Mouse (Mus musculus) embryonic facial prominence, embryonic 13.5 days (tissue): ENCODE measurements around the gene Snx8. TPM values are rescaled to one million over a fixed set of nuclear protein-coding genes. Genes with fewer than 3 reads are reported as not detected.
"Not testable (repeated sequence)": the region's sequence is repeated elsewhere in the genome, so short reads cannot be mapped to it uniquely, and the experiment has no call there.

Experiments used
- ATAC-seq: fragments of 200-750 bp; cut with Nextera tagmentation; 2 replicates; pipeline ENCODE4 v1.8.0; 2017; ENCODE audit warnings: low read depth; ENCODE audit not compliant: insufficient number of reproducible peaks, insufficient read depth, low FRiP score, low TSS enrichment
- H3K27ac ChIP-seq: fragments of 300-500 bp; sonication (generic); 2 replicates; pipeline ENCODE4 v1.5.1; 2015; ENCODE audit warnings: moderate library complexity, mild to moderate bottlenecking, inconsistent platforms
- H3K27me3 ChIP-seq: fragments of 300-500 bp; sonication (generic); 2 replicates; pipeline ENCODE4 v1.6.1; 2015; ENCODE audit warnings: mild to moderate bottlenecking, inconsistent platforms
- H3K36me3 ChIP-seq: fragments of 300-500 bp; sonication (generic); 2 replicates; pipeline ENCODE4 v1.6.1; 2015; ENCODE audit warnings: mild to moderate bottlenecking, inconsistent platforms
- H3K4me1 ChIP-seq: fragments of 300-500 bp; sonication (generic); 2 replicates; pipeline ENCODE4 v1.6.1; 2015; ENCODE audit warnings: inconsistent platforms
- H3K4me2 ChIP-seq: fragments of 300-500 bp; sonication (generic); 2 replicates; pipeline ENCODE4 v1.6.1; 2015; ENCODE audit warnings: moderate library complexity, mild to moderate bottlenecking, inconsistent platforms
- H3K4me3 ChIP-seq: fragments of 300-500 bp; sonication (generic); 2 replicates; pipeline ENCODE4 v1.5.1; 2015; ENCODE audit warnings: mild to moderate bottlenecking, inconsistent platforms
- H3K9ac ChIP-seq: fragments of 300-500 bp; sonication (generic); 2 replicates; pipeline ENCODE4 v1.6.1; 2015; ENCODE audit warnings: mild to moderate bottlenecking, inconsistent platforms
- H3K9me3 ChIP-seq: fragments of 300-500 bp; sonication (generic); 2 replicates; pipeline ENCODE4 v1.6.1; 2016; ENCODE audit warnings: inconsistent platforms
- WGBS: fragments of 180-500 bp; shearing (Covaris S2); methylation state at CpG from one replicate; pipeline ENCODE4 v1.1.7; 2015; ENCODE audit warnings: mixed read lengths; 5-methylcytosine and 5-hydroxymethylcytosine counted together
- polyA plus RNA-seq: library from polyadenylated mRNA; unstranded; fragments of >200 nt; fragmentation: Nextera tagmentation; extraction: Ambion mirVana; gene quantifications from 2 replicates; pipeline ENCODE4 v1.2.1, GENCODE M21; 2015

The Snx8 gene
- polyA plus RNA-seq, 1 experiment from 2014 or later, result 19.7 TPM

DNA sequence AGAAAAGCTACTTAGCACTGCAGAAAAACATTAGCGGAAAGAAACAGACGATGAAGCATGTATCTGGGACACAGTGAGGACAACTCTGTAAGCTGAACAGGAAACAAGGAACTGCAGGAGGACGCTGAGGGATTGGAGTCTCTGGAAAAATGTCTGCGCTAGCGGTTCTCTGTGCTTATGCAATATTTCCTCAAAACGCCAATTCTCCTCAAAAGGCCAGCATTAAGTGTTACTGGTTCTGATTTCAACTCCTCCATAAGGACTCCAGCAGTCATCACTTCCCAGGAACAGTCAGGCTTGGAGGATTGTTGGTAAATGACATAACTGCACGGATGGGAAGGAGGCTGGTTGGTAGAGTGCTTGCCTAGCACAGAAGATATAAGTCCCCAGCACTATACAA, 7.9 kb downstream of the Snx8 start:
- H3K27ac ChIP-seq, result no peak overlapping the region
- no peak overlapping the region for H3K4me2 ChIP-seq
- no peak for ATAC-seq
- H3K36me3 ChIP-seq, result no peaks in the 10 kb centered on the region
- WGBS, result 87% methylated on average over 7 of the region's 7 CpGs
- H3K4me1 ChIP-seq, result peaks cover 29% of the 10 kb centered on the region
- no peaks in the 10 kb centered on the region for H3K27me3 ChIP-seq
- no peak overlapping the region for H3K4me3 ChIP-seq
- no peaks in the 10 kb centered on the region for H3K9me3 ChIP-seq
- H3K9ac ChIP-seq, result no peak overlapping the region

DNA sequence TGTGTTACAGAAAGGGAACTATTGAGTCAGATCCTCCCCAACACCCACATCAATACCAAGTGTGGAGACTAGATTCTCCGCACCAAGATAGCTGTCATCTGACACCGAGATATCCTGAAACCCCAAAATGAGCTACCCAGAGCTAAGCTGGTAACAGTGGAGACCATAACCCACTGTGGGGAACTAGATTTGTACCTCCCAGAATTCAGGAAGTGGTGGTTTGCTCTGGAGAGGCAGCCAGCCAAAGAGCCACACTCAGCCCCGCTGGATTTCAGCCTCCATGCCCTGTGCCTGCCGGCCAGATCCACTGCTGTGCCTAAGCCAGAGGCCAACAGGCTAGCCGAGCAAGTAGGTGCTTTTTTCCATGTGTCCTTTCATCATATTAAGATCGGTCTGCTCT, 9.8 kb downstream of the Snx8 start:
- Histone ChIP-seq H3K27me3 (no peaks in the 10 kb centered on the region), H3K4me1 (peaks cover 26% of the 10 kb centered on the region), H3K9me3 (no peaks in the 10 kb centered on the region), H3K9ac (peak overlapping the region; percentile 32; the same call in 1 of the 2 replicates), H3K4me2 (no peak overlapping the region), H3K27ac (peak overlapping the region; percentile 51; the same call in 1 of the 2 replicates), H3K36me3 (no peaks in the 10 kb centered on the region), H3K4me3 (no peak overlapping the region)
- no peak for ATAC-seq
- 64% methylated on average over 6 of the region's 6 CpGs for WGBS

DNA sequence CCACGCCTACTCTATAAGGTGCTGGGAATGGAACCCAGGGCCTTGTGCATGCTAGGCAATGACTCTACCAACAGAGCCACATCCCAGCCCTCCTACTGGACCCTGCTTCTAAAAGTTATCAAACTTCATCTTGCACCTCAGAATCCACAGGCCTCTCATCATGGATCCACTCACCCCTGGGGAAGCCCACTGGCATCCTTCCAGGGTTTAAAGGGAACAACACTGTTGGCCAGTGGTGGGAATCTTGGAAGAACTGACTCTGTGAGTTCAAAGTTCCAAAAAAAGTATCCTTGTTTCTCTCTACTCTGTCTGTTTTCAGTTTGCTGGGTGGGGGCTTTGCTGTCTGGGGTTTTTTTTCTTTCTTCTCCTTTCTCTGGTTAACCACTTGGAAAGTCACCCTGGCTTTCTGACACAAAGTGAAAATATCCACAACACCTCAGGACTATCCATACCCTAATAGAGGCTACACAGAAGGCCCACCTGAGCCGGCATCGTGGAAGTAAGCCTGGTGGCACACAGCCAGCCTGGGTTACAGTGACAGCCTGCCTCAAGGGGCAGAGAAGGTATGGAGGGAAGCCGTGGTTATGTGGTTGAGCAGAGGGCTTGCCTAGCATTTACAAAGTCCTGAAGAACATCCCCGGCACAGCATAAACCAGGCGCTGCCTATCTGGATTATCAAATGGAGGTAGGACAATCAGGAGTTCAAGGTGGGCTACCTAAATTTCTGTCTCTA, 10.8 kb downstream of the Snx8 start:
- no peak overlapping the region for H3K9ac ChIP-seq
- 86% methylated on average over 6 of the region's 6 CpGs for WGBS
- no peaks in the 10 kb centered on the region for H3K9me3 ChIP-seq
- no peak overlapping the region for H3K4me3 ChIP-seq
- no peak overlapping the region for H3K4me2 ChIP-seq
- no peaks in the 10 kb centered on the region for H3K36me3 ChIP-seq
- no peaks in the 10 kb centered on the region for H3K27me3 ChIP-seq
- H3K27ac ChIP-seq, result no peak overlapping the region
- peaks cover 16% of the 10 kb centered on the region; the same call in 1 of the 2 replicates for H3K4me1 ChIP-seq
- ATAC-seq, result no peak

DNA sequence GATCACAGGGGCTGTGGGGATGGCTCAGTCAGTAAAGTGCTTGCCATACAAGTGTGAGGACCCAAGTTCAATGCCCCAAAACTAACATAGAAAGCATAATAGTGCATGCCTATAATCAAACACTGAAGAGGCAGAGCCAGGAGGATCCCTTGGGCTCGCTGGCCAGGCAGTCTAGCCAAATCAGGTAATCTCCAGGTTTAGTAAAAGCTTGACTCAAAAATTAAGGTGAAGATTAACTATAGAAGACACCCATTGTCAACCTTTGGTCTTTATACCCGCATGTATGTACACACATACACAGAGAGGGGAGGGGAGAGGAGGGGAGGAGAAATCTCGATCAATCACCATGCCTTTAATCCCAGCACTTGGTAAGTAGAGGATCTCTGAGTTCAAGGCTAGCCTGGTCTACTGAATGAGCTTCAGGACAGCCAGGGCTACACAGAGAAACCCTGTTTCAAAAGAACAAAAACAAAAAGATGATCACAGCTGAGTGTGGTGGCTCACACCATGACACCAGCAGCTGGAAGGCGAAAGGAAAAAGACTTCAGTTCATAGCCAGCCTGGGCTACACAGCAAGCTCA, 13.7 kb downstream of the Snx8 start:
- Histone ChIP-seq H3K9me3 (no peaks in the 10 kb centered on the region), H3K4me1 (peaks cover 27% of the 10 kb centered on the region), H3K27ac (no peak overlapping the region), H3K4me2 (no peak overlapping the region), H3K4me3 (no peak overlapping the region), H3K36me3 (no peaks in the 10 kb centered on the region), H3K27me3 (no peaks in the 10 kb centered on the region), H3K9ac (no peak overlapping the region)
- ATAC-seq, result no peak
- 86% methylated on average over 4 of the region's 4 CpGs for WGBS

DNA sequence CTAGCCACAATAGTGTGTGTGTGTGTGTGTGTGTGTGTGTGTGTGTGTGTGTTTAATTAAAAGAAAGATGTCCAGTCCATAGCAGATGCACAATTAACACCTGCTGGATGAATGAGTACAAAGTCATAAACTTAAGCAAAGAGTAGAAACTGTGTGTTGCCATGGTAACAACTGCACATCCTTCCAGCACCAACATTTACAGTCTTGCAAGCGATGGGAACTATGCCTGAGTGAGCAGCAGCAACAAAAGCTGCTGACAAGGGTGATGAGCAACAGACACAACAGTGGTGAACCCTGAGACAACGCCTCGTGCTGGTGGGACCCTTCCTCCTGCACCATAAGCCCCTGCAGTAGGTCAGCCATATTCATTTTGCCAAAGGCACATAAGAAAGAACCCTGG, 14.8 kb downstream of the Snx8 start:
- Histone ChIP-seq H3K9ac (no peak overlapping the region), H3K4me1 (peaks cover 23% of the 10 kb centered on the region), H3K4me2 (no peak overlapping the region), H3K36me3 (no peaks in the 10 kb centered on the region), H3K9me3 (no peaks in the 10 kb centered on the region), H3K4me3 (no peak overlapping the region), H3K27ac (no peak overlapping the region), H3K27me3 (no peaks in the 10 kb centered on the region)
- ATAC-seq, result no peak
- WGBS, result 71% methylated on average over 3 of the region's 3 CpGs

GRCm38 (mm10) chr5:140373711-140374110, 15.4 kb downstream of the Snx8 start:
- Histone ChIP-seq H3K4me1 (peaks cover 21% of the 10 kb centered on the region), H3K9ac (no peak overlapping the region), H3K9me3 (no peaks in the 10 kb centered on the region), H3K27me3 (no peaks in the 10 kb centered on the region), H3K4me3 (no peak overlapping the region), H3K27ac (no peak overlapping the region), H3K4me2 (no peak overlapping the region), H3K36me3 (no peaks in the 10 kb centered on the region)
- 89% methylated on average over 2 of the region's 2 CpGs for WGBS
- no peak for ATAC-seq

- Histone ChIP-seq H3K27me3 (no peaks in the 10 kb centered on the region), H3K9me3 (no peaks in the 10 kb centered on the region), H3K9ac (no peak overlapping the region), H3K4me1 (peaks cover 13% of the 10 kb centered on the region), H3K4me2 (no peak overlapping the region), H3K4me3 (no peak overlapping the region), H3K36me3 (no peaks in the 10 kb centered on the region), H3K27ac (no peak overlapping the region)
- WGBS, result 86% methylated on average over 3 of the region's 3 CpGs
- ATAC-seq, result no peak
Measured at GRCm38 (mm10) chr5:140371671-140372070, 17.4 kb downstream of the Snx8 start.

- peaks cover 13% of the 10 kb centered on the region for H3K4me1 ChIP-seq
- H3K4me3 ChIP-seq, result no peak overlapping the region
- 0 out of 2 replicates have a peak overlapping the region, but pooled peaks have one; percentile 36 for H3K9ac ChIP-seq
- no peaks in the 10 kb centered on the region for H3K9me3 ChIP-seq
- WGBS, result 66% methylated on average over 6 of the region's 6 CpGs
- peak overlapping the region; percentile 60 for H3K27ac ChIP-seq
- H3K36me3 ChIP-seq, result no peaks in the 10 kb centered on the region
- ATAC-seq, result no peak
- no peak overlapping the region for H3K4me2 ChIP-seq
- no peaks in the 10 kb centered on the region for H3K27me3 ChIP-seq
Measured at GRCm38 (mm10) chr5:140370446-140371254, 18.4 kb downstream of the Snx8 start.

- ATAC-seq, result no peak
- no peaks in the 10 kb centered on the region for H3K27me3 ChIP-seq
- WGBS, result 80% methylated on average over 2 of the region's 2 CpGs
- no peaks in the 10 kb centered on the region for H3K36me3 ChIP-seq
- H3K4me1 ChIP-seq, result peaks cover 13% of the 10 kb centered on the region
- H3K4me2 ChIP-seq, result no peak overlapping the region
- H3K9me3 ChIP-seq, result no peaks in the 10 kb centered on the region
- H3K4me3 ChIP-seq, result no peak overlapping the region
- no peak overlapping the region for H3K27ac ChIP-seq
- no peak overlapping the region for H3K9ac ChIP-seq
Measured at GRCm38 (mm10) chr5:140369466-140369865, 19.6 kb downstream of the Snx8 start.

GRCm38 (mm10) chr5:140368926-140369325, 20.1 kb downstream of the Snx8 start:
- H3K36me3 ChIP-seq, result no peaks in the 10 kb centered on the region
- ATAC-seq, result no peak
- H3K4me3 ChIP-seq, result no peak overlapping the region
- 90% methylated on average over 4 of the region's 4 CpGs for WGBS
- H3K4me1 ChIP-seq, result peaks cover 13% of the 10 kb centered on the region
- H3K27ac ChIP-seq, result no peak overlapping the region
- no peaks in the 10 kb centered on the region for H3K27me3 ChIP-seq
- no peak overlapping the region for H3K9ac ChIP-seq
- H3K9me3 ChIP-seq, result no peaks in the 10 kb centered on the region
- no peak overlapping the region for H3K4me2 ChIP-seq

GRCm38 (mm10) chr5:140368126-140368525, 20.9 kb downstream of the Snx8 start:
- not testable (repeated sequence) for H3K27me3 ChIP-seq, H3K9me3 ChIP-seq, H3K4me2 ChIP-seq, H3K4me3 ChIP-seq, H3K9ac ChIP-seq, H3K27ac ChIP-seq, ATAC-seq, H3K36me3 ChIP-seq
- 85% methylated on average over 2 of the region's 2 CpGs for WGBS
- peaks cover 13% of the 10 kb centered on the region for H3K4me1 ChIP-seq
